Mouse (Mus musculus) urinary bladder, postnatal 25 days (tissue): ENCODE data around the gene 1190007I07Rik.
A peak's percentile ranks its signal among the peaks of the same experiment; 100 is the strongest.

Source experiments
- DNase-seq: peaks from one replicate; pipeline ENCODE4 v3.0.0; 2022; ENCODE audit warnings: low spot score

1190007I07Rik gene

DNA sequence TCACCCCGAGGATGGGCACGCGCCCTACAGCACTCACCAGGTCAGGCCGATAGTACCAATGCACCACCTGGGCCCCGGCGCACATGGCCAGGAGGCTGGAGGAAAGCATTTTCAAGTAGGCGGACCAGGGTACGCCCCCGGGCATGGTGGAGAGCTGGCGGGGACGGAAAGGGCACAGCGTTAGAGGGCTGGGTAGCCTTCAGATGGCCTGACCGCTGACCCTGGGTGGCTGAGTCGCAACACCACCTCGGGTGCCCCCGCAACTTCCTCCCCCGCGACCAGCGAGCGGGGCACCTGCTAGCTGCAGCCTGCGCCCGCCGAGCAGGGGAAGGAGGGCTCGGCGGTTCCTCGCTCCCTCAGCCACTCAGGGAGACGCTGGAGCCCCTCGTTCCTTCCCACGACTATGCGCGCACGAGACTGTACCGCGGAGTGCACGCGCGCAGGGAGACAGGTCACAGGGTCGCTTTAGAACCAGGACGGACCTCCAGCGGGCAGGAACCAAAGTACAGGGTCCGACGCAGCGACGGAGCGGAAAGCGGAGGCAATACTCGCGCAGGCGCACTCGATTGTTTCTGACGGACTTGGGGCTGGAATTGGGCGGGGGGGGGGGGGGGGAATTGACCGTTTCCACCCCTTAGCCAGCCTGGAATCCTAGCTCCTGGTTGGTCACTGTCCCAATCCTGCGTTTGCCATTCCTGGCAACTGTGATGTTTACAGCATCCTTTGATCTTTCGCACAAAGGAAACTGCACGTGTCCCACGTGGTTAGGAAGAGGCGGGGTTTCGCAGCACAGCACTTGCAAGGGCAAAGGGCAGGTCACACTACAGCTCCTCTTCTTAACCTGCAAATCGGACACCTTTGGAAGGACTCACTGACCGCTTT is at the start of gene 1190007I07Rik:
Gene 1190007I07Rik, minus strand, starts transcription at position 558 of the 882 bp plus-strand sequence.
- peak; percentile 83 for DNase-seq

DNA sequence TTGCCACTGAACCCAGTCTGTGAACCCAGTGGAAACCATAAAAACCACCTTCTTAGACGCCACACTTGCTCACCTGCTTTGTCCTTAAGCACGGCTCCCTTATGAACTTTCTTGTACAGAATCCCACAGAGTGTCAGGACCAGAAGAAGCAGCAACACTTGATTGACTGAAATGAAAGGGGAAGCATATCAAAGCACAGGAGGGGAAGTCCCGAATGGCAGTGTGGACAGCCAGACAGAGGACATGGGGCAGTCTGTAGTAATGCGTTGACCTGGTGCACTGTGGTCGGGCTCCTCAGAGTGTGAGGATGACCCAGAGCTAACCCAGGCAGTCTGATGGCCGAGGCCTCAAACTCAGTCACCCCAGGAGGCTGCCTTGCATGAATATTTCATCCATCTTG is 47.2 kb upstream of the 1190007I07Rik start:
- DNase-seq, result no peak

DNA sequence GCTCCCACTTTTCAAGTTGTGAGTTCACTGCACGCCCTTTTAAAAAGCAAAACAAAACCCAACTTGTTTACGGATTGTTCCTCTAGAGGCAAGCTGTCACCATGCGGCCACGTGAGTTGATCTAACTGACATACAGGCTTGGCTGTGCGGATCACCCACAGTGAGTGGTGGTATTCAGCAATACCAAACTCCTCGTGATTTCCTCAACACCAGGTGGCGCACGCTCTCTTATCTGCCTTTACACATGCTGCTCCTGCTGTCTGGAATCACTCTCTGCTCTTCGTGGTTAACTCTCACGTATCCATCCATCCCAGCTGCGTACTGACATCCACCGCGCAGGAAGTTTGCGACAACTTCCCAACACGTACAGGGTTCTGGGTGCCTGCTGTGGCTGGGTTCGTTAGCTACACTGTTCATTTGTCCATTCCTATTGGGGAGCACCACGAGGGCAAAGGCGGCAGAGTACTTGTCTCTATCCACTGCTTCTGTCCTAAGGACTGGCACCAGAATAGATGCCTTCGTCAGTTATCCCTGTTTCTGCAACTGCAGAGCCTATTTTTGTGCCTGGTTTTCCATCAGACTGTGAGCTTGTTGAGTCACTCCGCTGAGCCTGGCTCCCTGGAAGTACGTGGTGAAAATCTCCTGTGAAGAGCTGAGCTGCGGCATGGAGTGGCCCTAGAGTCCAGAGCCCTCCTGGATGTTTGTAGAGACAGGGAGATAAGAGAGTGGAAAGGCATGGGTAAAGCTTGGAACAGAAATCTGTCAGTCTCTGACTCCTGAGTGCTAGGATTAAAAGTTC is 43.6 kb upstream of the 1190007I07Rik start:
- peak; percentile 78 for DNase-seq

DNA sequence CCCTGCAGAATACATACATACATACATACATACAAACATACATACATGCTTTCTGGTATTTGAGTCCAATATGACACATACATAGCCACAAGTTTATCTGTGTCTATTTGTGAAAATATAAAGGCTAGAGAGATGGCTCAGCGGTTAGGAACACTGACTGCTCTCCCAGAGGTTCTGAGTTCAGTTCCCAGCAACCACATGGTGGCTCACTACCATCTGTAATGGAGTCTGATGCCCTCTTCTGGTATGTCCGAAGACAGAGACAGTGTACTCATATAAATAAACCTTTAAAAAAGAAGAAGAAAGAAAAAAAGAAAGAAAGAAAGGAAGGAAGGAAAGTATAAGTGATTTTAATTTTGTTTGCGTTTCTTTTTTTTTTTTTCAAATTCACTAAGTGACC is 42.9 kb upstream of the 1190007I07Rik start:
- no peak for DNase-seq

DNA sequence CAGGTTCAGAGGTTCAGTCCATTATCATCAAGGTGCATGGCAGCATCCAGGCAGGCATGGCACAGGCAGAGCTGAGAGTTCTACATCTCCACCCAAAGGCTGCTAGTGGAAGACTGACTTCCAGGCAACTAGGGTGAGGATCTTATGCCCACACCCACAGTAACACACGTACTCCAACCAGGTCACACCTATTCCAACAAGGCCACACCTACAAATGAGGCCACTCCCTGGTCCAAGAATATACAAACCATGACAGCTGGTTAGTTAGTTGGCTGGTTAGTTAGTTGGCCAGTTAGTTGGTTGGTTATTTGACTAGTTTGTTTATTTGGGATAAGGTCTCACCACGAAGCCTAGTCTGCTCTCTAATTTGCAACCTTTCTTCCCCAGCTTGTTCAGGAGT is 40.3 kb upstream of the 1190007I07Rik start:
- no peak for DNase-seq

DNA sequence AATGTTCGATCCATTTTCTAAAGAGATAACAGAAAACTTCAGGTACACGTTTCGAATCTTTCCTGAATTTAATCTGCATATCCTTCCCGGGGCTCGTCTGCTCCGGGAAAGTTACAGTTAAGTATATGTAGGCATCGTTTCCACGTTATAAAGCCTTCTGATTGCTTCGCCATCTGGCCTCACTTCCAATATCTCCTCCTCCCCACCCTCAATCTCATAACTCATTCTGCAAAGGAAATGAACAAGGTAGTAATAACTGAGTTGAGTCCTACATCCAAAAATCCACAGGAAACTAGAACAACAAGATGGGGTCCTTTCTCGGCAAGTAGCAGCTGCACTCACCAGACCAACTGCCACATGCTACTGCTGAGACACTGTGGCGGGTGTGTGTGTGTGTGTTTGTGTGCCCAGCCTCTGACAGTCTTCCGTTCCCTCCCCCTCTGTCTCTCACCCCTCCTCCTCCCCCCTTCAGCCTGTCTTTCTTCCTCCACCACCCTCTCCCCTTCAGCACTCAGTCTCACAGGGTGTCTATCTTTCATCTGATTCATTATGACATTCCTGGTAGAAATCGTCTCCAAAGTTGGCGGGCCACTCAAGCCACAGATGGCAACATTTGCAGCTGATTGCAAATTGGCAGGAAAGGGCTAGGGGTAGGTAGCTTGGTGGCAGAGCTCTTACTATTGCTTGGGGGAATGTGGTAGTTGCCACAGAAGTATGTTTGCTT is 39.4 kb upstream of the 1190007I07Rik start:
- no peak for DNase-seq

DNA sequence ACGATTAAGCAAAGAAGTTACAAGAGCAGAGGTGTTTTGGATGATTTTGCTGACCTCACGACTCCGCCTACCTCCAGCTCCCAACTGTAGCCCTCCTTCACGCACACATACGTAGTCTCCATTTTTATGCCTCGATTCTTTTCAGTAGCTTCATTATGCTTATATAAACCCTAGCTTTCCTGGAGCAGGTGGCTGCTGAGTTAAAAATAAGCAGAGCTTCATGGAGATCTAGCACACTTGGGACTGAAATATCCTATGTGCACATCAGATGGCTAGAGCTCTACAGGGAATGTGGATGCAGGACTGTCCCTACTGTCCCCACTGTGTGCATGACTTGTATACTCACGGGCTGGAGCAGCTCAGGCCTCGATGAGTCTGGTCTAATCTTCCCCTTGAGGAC is 38.8 kb upstream of the 1190007I07Rik start:
- DNase-seq, result no peak

DNA sequence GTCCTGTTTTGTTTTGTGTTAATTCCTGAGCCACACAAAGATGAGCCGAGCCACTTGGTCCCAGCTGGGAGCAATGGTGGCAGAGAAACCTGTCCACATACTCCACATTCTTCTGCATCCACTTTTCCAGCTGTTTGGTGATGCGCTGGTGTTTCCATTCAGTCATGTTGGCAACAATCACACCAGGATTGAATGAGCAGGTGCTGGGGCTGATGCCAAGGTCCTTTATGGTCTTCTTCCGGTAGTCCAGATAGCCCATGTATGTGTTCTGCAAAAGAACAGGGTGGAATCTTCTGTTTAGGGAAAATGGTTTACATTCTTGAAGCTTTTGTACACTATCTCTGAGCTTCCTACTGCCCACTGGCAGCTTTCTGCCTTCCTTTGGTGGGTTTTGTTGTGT is 31.6 kb upstream of the 1190007I07Rik start:
- no peak for DNase-seq

DNA sequence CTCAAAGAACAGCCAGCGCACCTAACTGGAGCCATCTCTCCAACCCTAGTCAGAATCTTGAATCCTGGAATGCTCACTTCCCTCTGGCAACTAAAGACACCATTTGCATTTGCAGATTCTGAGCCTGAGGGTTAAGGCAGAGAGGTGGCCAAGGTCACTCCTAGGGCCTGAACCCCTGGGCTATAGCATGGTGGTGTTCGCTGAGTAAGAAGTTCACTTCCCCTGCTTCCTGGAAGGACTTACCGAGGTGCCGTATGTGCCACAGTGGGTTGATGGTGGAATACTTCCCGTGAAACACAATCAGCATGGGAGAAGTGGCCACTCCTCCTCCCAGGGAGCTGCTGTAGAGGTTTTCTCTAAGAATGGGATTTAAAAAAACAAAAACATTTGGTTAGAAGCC is 29.6 kb upstream of the 1190007I07Rik start:
- DNase-seq, result no peak

DNA sequence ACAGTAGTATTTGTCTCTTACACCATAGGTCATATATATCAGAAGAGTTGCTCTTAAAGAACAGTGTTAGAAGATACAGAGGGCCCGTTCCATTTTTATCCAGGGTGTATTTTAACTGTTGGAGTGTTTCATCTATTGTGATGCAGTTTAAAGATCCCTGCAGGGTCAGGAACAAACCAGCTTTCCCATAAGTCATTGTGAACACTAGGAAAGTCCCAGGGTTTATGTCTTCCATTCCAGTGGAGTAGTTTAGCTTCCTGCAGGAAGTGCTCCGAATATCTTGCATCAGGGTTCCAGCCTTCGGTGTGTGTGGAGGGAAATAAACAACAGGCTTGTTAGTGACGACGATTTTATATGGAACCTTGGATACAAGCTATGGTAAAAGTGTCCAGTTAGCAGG is 28.2 kb upstream of the 1190007I07Rik start:
- no peak for DNase-seq

DNA sequence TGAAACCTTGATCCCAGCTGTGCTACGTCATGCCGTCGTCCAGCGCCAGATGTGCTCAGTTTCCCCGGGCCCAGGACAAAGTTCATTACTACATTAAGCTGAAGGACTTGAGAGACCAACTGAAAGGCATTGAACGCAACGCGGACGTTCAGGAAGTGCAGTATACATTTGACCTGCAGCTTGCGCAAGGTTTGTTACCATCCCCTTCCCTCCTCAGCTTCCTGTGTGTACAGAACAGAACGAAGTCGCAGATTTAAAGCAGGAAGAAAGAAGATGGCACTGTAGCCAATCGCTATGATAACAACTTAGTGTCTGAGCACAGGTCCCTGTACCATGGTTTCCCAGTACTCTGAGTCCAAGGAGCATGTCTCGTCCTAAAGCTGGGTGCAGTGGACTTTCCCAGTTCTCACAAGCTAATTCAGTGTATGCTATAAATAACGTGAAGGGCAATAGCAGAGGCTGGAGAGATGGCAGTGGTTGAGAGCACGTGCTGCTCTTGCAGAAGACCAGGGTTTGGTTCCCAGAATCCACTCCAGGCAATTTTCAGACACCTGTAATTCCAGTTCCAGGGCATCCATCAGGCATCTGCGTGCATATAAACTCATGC is 24.3 kb upstream of the 1190007I07Rik start:
- no peak for DNase-seq

DNA sequence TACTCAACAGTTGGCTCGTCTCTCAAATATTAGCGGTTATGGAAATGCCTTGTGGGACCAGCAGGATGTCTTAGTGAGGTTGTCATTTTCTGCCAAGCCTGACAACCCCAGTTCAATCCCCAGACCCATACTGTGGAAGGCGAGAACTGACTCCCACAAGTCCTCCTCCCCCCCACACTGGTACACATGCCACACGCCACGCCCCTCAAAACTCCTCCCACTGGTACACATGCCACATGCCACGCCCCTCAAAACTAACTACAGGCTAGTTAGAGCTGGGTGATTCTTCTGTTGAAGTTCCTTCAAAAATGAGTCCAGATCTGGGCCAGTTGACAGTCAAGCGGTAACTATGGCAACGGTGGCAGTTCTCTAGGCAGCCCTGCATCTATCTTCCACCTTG is 23.1 kb upstream of the 1190007I07Rik start:
- DNase-seq, result no peak

DNA sequence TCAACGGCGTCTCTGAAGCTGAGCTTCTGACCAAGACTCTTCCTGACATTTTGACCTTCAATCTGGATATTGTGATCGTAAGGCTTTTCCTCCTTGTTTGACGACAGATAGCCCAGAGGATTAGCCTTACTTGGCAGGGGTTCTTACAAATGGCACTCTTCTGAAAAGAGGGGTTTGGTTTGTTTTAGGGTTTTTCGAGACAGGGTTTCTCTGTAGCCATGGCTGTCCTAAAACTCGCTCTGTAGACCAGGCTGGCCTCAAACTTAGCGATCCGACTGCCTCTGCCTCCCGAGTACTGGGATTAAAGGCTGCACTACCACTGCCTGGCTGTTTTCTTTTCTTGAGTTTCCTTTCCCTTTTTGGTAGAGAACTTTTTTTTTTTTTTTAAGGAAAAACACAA is 18.5 kb upstream of the 1190007I07Rik start:
- DNase-seq, result no peak

DNA sequence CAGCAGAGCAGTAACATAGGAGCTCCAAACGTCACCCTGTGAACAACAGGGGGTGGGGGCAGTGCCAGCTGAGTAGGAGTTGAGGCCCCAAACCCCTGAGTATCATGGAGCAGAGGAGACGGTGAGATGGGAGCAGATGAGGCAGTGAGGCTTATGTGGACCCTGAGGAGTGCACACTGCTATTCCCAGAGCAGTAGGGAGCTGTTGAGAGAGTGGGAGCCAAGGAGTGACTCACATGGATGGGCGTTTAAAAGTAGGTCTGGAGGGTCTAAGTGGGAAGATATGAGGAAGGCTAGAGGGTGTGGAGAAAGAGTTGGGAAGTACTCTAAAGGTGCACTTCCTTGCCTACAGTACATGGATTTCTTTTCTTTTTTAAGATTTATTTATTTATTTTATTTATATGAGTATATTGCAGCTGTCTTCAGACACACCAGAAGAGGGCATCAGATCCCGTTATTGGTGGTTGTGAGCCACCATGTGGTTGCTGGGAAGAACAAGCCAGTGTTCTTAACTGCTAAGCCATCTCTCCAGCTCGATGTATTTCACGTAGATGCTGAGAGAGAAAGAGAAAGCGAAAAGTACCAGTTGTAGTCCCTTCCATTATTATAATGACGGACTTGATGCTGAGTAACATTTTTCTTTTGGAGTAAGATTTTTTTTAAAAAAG is 16.1 kb upstream of the 1190007I07Rik start:
- no peak for DNase-seq

DNA sequence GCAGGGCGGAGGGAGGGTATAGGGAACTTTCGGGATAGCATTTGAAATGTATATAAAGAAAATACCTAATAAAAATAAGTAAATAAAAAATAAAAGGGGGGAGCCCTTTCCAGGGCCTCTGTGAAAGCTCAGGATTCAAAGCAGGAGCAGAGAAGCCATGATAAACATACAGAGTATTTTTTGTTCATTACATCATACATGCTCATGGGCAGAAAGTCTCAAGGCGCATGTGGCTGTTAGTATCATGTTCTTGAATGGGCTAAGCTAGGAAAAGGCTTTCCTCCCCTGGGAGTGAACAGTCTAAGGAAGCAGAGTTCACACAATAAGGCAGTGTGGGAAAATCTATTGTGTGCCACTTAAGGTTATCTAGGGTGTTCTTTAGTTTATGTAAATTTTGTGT is 13.3 kb upstream of the 1190007I07Rik start:
- DNase-seq, result no peak

DNA sequence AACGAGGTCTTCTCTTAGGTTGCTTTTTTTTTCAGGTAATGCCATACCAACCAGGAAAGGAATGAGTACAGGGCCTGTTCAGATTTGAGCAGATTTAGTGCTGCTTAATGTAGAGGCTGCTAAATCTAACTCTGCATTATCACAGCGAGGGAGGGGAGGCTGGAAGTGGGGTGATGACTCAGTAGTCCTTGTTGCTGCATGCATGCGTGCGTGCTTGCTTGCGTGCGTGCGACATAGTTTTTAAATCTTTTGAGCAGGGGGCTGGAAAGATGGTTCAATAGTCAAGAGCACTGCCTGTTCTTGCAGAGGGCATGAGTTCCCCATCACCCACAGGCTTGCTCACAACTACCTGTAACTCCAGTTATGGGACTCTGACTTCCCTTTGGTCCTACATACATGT is 11.3 kb upstream of the 1190007I07Rik start:
- DNase-seq, result no peak

DNA sequence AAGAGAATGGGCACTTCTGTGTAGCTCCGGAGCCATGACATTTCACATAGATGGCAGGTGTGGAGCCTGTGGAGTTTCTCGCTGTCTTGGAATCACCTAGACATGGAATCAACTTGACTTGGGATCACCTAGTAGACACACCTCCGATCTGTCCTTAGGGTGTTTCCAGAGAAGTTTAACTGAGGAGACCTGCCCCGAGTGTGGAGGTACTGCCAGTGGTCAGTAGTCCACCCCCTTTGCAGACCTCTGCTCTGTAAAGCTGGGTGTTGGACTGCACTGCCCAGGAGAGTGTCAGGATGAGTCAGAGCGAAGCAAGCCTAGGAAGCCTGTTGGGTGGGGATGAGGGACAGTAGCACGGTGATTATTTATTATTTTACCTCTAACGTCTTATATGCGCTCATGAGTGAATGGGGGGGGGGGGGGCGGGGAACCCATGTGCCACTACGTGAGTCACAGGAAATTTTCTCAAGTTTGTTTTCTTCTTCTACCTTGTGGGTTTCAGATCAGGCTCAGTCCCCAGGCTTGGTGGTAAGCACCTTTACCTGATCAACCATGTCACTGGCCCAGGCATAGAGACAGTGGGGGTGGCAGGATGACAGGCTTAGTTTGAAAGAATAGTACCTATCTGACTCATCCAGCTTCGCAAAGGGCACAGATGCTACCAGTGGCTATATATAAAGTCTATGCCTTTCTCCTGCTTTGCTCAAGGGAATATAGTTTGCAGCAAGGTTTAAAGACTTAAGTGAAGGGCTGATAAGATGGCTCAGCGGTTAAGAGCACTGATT is 9.7 kb upstream of the 1190007I07Rik start:
- DNase-seq, result no peak

DNA sequence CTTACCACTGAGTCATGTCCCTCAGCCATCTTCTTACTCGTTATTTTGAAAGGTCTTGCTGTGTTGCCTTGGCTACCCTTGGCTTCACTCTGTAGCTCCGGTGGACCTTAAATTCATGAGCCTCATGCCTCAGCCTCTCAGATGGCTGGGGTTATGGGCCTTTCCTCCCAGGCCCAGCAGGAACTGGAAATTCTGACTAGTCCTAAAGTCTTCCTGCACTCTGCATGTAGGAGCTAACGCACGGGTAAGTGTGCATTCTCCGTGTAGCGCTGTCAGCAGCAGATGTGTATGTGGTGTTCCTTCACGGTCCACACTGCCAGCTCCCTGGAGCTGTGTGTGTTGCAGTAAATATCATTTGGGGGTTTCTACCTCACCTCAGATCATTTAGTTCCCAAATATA is 8.1 kb upstream of the 1190007I07Rik start:
- no peak for DNase-seq

DNA sequence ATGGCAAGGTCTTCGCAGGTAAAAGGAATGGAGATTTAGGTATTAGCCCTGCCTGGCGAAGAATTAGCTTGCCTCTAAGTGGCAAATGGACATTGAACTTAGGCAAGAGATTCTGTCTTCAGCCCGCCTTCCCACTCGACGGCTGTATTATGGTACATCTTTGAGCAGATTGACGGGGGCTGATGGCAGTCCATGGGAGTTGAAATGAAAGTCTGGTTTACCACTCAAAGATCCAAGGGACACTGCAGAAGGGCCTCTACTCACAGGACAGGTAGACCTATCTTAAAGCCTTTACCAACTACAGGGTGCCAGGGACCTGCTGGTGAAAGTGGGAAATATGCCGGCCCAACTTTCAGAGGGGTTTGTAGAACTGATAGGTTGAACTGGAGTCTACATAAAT is 7.5 kb upstream of the 1190007I07Rik start:
- no peak for DNase-seq

DNA sequence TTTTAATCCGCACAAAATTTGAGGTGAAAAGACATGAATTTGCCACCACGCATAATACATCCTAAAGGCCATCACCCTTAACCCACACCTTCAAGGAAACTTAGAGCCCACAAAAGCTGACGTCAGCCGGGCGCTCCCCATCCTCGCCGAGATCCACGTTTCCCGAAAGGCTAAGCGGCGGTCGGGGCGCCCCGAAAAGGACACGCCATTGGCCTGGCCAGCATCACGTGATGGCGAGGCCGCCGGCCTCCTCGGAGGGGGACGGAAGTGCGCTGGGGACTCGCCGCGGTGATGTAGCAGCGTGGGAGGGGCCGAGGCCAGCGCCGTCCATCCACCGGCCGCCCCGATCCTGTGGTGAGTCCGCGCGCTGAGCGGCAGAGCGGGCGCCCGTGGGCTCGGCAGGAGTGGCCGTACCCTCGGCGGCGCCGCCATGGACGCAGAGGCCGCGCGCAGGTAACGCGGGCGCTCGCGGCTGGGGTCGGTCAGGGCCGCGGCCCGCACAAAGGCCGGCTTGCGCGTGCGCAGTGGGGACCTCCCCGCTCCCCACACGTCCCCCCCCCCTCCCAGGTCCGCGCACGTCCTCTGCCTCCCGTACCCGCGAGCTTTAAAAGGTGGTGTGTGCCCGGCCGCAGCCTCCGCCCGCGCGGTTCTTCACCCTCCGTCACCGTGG is 6.7 kb upstream of the 1190007I07Rik start, which contains the start of gene Tdg:
Gene Tdg, plus strand, starts transcription at position 243 of the 670 bp plus-strand sequence.
- peak; percentile 77 for DNase-seq
